Comparison of ENCODE assay signal across 12 mouse cellular contexts in the genomic region with DNA sequence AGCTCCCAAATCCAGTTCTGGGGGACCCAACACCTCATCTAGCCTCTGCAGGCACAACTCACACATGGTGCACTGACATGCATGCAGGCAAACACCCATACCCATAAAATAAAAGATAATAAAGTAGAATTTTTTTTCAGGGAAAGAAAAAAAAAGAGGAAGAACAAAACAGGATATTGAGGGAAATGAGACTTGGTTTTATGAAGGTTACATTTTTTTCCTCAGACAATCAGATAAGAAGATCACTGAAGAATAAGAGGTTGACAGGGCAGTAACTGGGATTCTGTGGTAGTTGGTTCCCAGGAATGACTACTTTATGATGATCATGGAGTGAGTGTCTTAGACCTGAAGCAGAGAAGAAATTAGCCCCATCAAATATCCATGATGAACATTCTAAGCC. TPM values are rescaled to one million over a fixed set of nuclear protein-coding genes. Genes with fewer than 3 reads are reported as not detected.
DNase-seq lines count a peak whose midpoint lies in the region; ATAC-seq and TF ChIP-seq lines count a peak whose summit lies in the region.
"Had no signal": no experiment of that assay in that cellular context is flagged by ENCODE, and none has a peak within 500 bp of the region (broad histone marks: within the 10 kb centered on the region; RNA-seq: fewer than 3 reads in every experiment).

No protein-coding gene starts in this region.

- no peak overlapping the region for H3K4me3 ChIP-seq in heart, embryonic 16.5 days (ENCODE audit: low read length)
- no peak overlapping the region for H3K4me3 ChIP-seq in heart, embryonic 12.5 days
- 0 out of 2 replicates have a peak overlapping the region, but pooled peaks have one; percentile 83 for H3K4me3 ChIP-seq in midbrain, embryonic 10.5 days
- no peak overlapping the region for H3K4me3 ChIP-seq in midbrain, postnatal 0 days (ENCODE audit: low read depth, low read length)
- no peak overlapping the region for H3K4me3 ChIP-seq in intestine, postnatal 0 days (ENCODE audit: low read depth, low read length)
- no peak overlapping the region for H3K4me3 ChIP-seq in neural tube, embryonic 15.5 days (replicated peaks)

- peaks cover 29% of the 10 kb centered on the region for H3K4me1 ChIP-seq in heart, embryonic 16.5 days (ENCODE audit: control insufficient read depth, insufficient read depth, low read length)
- peaks cover 29% of the 10 kb centered on the region for H3K4me1 ChIP-seq in heart, embryonic 12.5 days (replicated peaks)
- peaks cover 36% of the 10 kb centered on the region for H3K4me1 ChIP-seq in midbrain, embryonic 10.5 days
- no peaks in the 10 kb centered on the region for H3K4me1 ChIP-seq in midbrain, postnatal 0 days (ENCODE audit: insufficient read depth, low read length)
- peaks cover 10% of the 10 kb centered on the region; the same call in 1 of the 2 replicates for H3K4me1 ChIP-seq in intestine, postnatal 0 days (replicated peaks; ENCODE audit: control insufficient read depth, insufficient read depth, low read length)
- H3K4me1 ChIP-seq in neural tube, embryonic 15.5 days = peaks cover 29% of the 10 kb centered on the region

- DNase-seq in midbrain, embryonic 10.5 days (ENCODE audit: low spot score) = no peak
- DNase-seq in midbrain, postnatal 0 days (ENCODE audit: low spot score) = no peak
- DNase-seq in cerebellum, adult 11-12 months = no peak
- DNase-seq in urinary bladder, postnatal 4 days (ENCODE audit: low spot score in 2 of 2) = no peak
- DNase-seq: adrenal gland, adult 2 months; embryo, embryonic 11 days; thymus, postnatal 25 days had no signal

- H3K9me3 ChIP-seq in heart, embryonic 16.5 days (replicated peaks; ENCODE audit: control insufficient read depth, low read length) = no peaks in the 10 kb centered on the region
- H3K9me3 ChIP-seq in heart, embryonic 12.5 days (replicated peaks) = no peaks in the 10 kb centered on the region
- H3K9me3 ChIP-seq in midbrain, embryonic 10.5 days (replicated peaks) = no peaks in the 10 kb centered on the region
- no peaks in the 10 kb centered on the region for H3K9me3 ChIP-seq in midbrain, postnatal 0 days (ENCODE audit: low read length)
- no peaks in the 10 kb centered on the region for H3K9me3 ChIP-seq in intestine, postnatal 0 days (ENCODE audit: control insufficient read depth)
- H3K9me3 ChIP-seq in neural tube, embryonic 15.5 days (replicated peaks) = no peaks in the 10 kb centered on the region

- no peaks in the 10 kb centered on the region for H3K27me3 ChIP-seq in heart, embryonic 16.5 days (ENCODE audit: control insufficient read depth, insufficient read depth, low read length)
- no peaks in the 10 kb centered on the region for H3K27me3 ChIP-seq in heart, embryonic 12.5 days (replicated peaks)
- H3K27me3 ChIP-seq in midbrain, embryonic 10.5 days (ENCODE audit: low read depth, poor library complexity, severe bottlenecking) = no peaks in the 10 kb centered on the region
- no peaks in the 10 kb centered on the region for H3K27me3 ChIP-seq in midbrain, postnatal 0 days (ENCODE audit: insufficient read depth, low read length)
- H3K27me3 ChIP-seq in intestine, postnatal 0 days (replicated peaks; ENCODE audit: control insufficient read depth, insufficient read depth, low read length) = no peaks in the 10 kb centered on the region
- no peaks in the 10 kb centered on the region for H3K27me3 ChIP-seq in neural tube, embryonic 15.5 days (replicated peaks)

- peaks cover 10% of the 10 kb centered on the region; the same call in 1 of the 2 replicates for H3K36me3 ChIP-seq in heart, embryonic 16.5 days (ENCODE audit: control insufficient read depth, insufficient read depth)
- H3K36me3 ChIP-seq in heart, embryonic 12.5 days = peaks cover 15% of the 10 kb centered on the region; the same call in 1 of the 2 replicates
- peaks cover 45% of the 10 kb centered on the region for H3K36me3 ChIP-seq in midbrain, embryonic 10.5 days
- peaks cover 12% of the 10 kb centered on the region for H3K36me3 ChIP-seq in midbrain, postnatal 0 days (ENCODE audit: insufficient read depth, low read length)
- peaks cover 22% of the 10 kb centered on the region for H3K36me3 ChIP-seq in intestine, postnatal 0 days (ENCODE audit: control insufficient read depth, insufficient read depth)
- H3K36me3 ChIP-seq in neural tube, embryonic 15.5 days = peaks cover 14% of the 10 kb centered on the region

- no peak overlapping the region for H3K27ac ChIP-seq in heart, embryonic 16.5 days (ENCODE audit: low read length)
- H3K27ac ChIP-seq in heart, embryonic 12.5 days (ENCODE audit: poor library complexity, severe bottlenecking) = no peak overlapping the region
- no peak overlapping the region for H3K27ac ChIP-seq in midbrain, embryonic 10.5 days (replicated peaks)
- no peak overlapping the region for H3K27ac ChIP-seq in midbrain, postnatal 0 days (ENCODE audit: low read depth, low read length)
- no peak overlapping the region for H3K27ac ChIP-seq in intestine, postnatal 0 days (ENCODE audit: low read depth, low read length)
- no peak overlapping the region for H3K27ac ChIP-seq in neural tube, embryonic 15.5 days (replicated peaks)
- H3K27ac ChIP-seq: macrophage had no signal

- peak overlapping the region; percentile 89; the same call in 1 of the 2 replicates for H3K4me2 ChIP-seq in heart, embryonic 16.5 days (ENCODE audit: low read depth, low read length)
- no peak overlapping the region for H3K4me2 ChIP-seq in heart, embryonic 12.5 days
- H3K4me2 ChIP-seq in midbrain, postnatal 0 days (ENCODE audit: low read depth, low read length, poor library complexity, severe bottlenecking) = no peak overlapping the region
- 0 out of 2 replicates have a peak overlapping the region, but pooled peaks have one; percentile 97 for H3K4me2 ChIP-seq in intestine, postnatal 0 days (replicated peaks; ENCODE audit: low read depth)
- H3K4me2 ChIP-seq in neural tube, embryonic 15.5 days = 0 out of 2 replicates have a peak overlapping the region, but pooled peaks have one; percentile 84

- ATAC-seq in heart, embryonic 16.5 days (replicated peaks; ENCODE audit: extremely low read depth, insufficient read depth, low FRiP score) = no peak
- no peak for ATAC-seq in heart, embryonic 12.5 days (ENCODE audit: insufficient number of reproducible peaks, low FRiP score)
- no peak for ATAC-seq in midbrain, postnatal 0 days (ENCODE audit: low FRiP score)
- no peak for ATAC-seq in intestine, postnatal 0 days
- no peak for ATAC-seq in neural tube, embryonic 15.5 days (ENCODE audit: low FRiP score)

- no peak for TF ChIP-seq CTCF in midbrain, postnatal 0 days (IDR thresholded peaks at IDR 0.05)
- no peak for TF ChIP-seq CTCF in intestine, postnatal 0 days (IDR thresholded peaks at IDR 0.05; ENCODE audit: low read depth)

- no peak overlapping the region for H3K9ac ChIP-seq in heart, embryonic 16.5 days (ENCODE audit: low read length)
- H3K9ac ChIP-seq in heart, embryonic 12.5 days = no peak overlapping the region
- no peak overlapping the region for H3K9ac ChIP-seq in midbrain, postnatal 0 days (replicated peaks; ENCODE audit: low read length, poor library complexity, severe bottlenecking)
- H3K9ac ChIP-seq in intestine, postnatal 0 days (ENCODE audit: low read depth, low read length) = no peak overlapping the region
- no peak overlapping the region for H3K9ac ChIP-seq in neural tube, embryonic 15.5 days (replicated peaks)

RNA-seq across cellular contexts. Expression of a gene that starts 1.6 kb away (rescaled TPM):
- 11.9 and 13.7 TPM in 2 replicates for polyA plus RNA-seq in heart, embryonic 16.5 days (2015; fragmentation: Nextera tagmentation; extraction: Ambion mirVana)
- polyA plus RNA-seq in heart, embryonic 12.5 days (2016; fragmentation: Nextera tagmentation; extraction: Ambion mirVana) = 13.4 and 14.4 TPM in 2 replicates
- 22.8 and 24.3 TPM in 2 replicates for polyA plus RNA-seq in midbrain, embryonic 10.5 days (2016; fragmentation: Nextera tagmentation; extraction: Ambion mirVana)
- 12.3 and 16.3 TPM in 2 replicates for total RNA-seq in midbrain, postnatal 0 days (2014; rRNA removed)
- 14.3 and 14.7 TPM in 2 replicates for polyA plus RNA-seq in midbrain, postnatal 0 days (2015; fragmentation: Nextera tagmentation; extraction: Ambion mirVana)
- polyA plus RNA-seq in intestine, postnatal 0 days (2015; fragmentation: Nextera tagmentation; extraction: Ambion mirVana) = 9.1 and 10.2 TPM in 2 replicates
- 16.5 and 17.4 TPM in 2 replicates for polyA plus RNA-seq in neural tube, embryonic 15.5 days (2015; fragmentation: Nextera tagmentation; extraction: Ambion mirVana)

RNA-seq across cellular contexts. Expression of a gene that starts 1.6 kb away (rescaled TPM):
- 164 and 183 TPM in 2 replicates for polyA plus RNA-seq in heart, embryonic 16.5 days (2015; fragmentation: Nextera tagmentation; extraction: Ambion mirVana)
- polyA plus RNA-seq in heart, embryonic 12.5 days (2016; fragmentation: Nextera tagmentation; extraction: Ambion mirVana) = 178 and 181 TPM in 2 replicates
- 341 and 391 TPM in 2 replicates for polyA plus RNA-seq in midbrain, embryonic 10.5 days (2016; fragmentation: Nextera tagmentation; extraction: Ambion mirVana)
- total RNA-seq in midbrain, postnatal 0 days (2014; rRNA removed) = 38.6 and 53.8 TPM in 2 replicates
- polyA plus RNA-seq in midbrain, postnatal 0 days (2015; fragmentation: Nextera tagmentation; extraction: Ambion mirVana) = 169 and 170 TPM in 2 replicates
- polyA plus RNA-seq in intestine, postnatal 0 days (2015; fragmentation: Nextera tagmentation; extraction: Ambion mirVana) = 133 and 139 TPM in 2 replicates
- polyA plus RNA-seq in neural tube, embryonic 15.5 days (2015; fragmentation: Nextera tagmentation; extraction: Ambion mirVana) = 147 and 168 TPM in 2 replicates

RNA-seq across cellular contexts. Expression of a gene that starts 40.6 kb away (rescaled TPM):
- polyA plus RNA-seq in heart, embryonic 16.5 days (2015; fragmentation: Nextera tagmentation; extraction: Ambion mirVana) = 27.6 and 29.7 TPM in 2 replicates
- 33.0 and 35.4 TPM in 2 replicates for polyA plus RNA-seq in heart, embryonic 12.5 days (2016; fragmentation: Nextera tagmentation; extraction: Ambion mirVana)
- polyA plus RNA-seq in midbrain, embryonic 10.5 days (2016; fragmentation: Nextera tagmentation; extraction: Ambion mirVana) = 72.0 and 74.8 TPM in 2 replicates
- total RNA-seq in midbrain, postnatal 0 days (2014; rRNA removed) = 90.0 and 90.2 TPM in 2 replicates
- polyA plus RNA-seq in midbrain, postnatal 0 days (2015; fragmentation: Nextera tagmentation; extraction: Ambion mirVana) = 57.2 and 58.7 TPM in 2 replicates
- 22.0 and 22.4 TPM in 2 replicates for polyA plus RNA-seq in intestine, postnatal 0 days (2015; fragmentation: Nextera tagmentation; extraction: Ambion mirVana)
- polyA plus RNA-seq in neural tube, embryonic 15.5 days (2015; fragmentation: Nextera tagmentation; extraction: Ambion mirVana) = 41.8 and 42.9 TPM in 2 replicates

RNA-seq across cellular contexts. Expression of a gene that starts 40.8 kb away (rescaled TPM):
- 32.4 and 33.7 TPM in 2 replicates for polyA plus RNA-seq in heart, embryonic 16.5 days (2015; fragmentation: Nextera tagmentation; extraction: Ambion mirVana)
- 29.4 and 29.6 TPM in 2 replicates for polyA plus RNA-seq in heart, embryonic 12.5 days (2016; fragmentation: Nextera tagmentation; extraction: Ambion mirVana)
- polyA plus RNA-seq in midbrain, embryonic 10.5 days (2016; fragmentation: Nextera tagmentation; extraction: Ambion mirVana) = 30.7 and 34.3 TPM in 2 replicates
- total RNA-seq in midbrain, postnatal 0 days (2014; rRNA removed) = 17.8 and 20.8 TPM in 2 replicates
- polyA plus RNA-seq in midbrain, postnatal 0 days (2015; fragmentation: Nextera tagmentation; extraction: Ambion mirVana) = 36.2 and 38.2 TPM in 2 replicates
- 25.5 and 27.0 TPM in 2 replicates for polyA plus RNA-seq in intestine, postnatal 0 days (2015; fragmentation: Nextera tagmentation; extraction: Ambion mirVana)
- polyA plus RNA-seq in neural tube, embryonic 15.5 days (2015; fragmentation: Nextera tagmentation; extraction: Ambion mirVana) = 40.0 and 40.3 TPM in 2 replicates

Comparison
In these comparisons a context has a peak if more than half of its experiments do, and no peak if none do; other contexts are left out.
1. H3K4me2 ChIP-seq: peak in heart, embryonic 16.5 days (single experiment), intestine, postnatal 0 days (single experiment) and neural tube, embryonic 15.5 days (single experiment); none in heart, embryonic 12.5 days (single experiment) and midbrain, postnatal 0 days (single experiment).